Mouse (Mus musculus): ENCODE measurements around the gene Slc46a3.
A peak's percentile ranks its signal among the peaks of the same experiment; 100 is the strongest.

Slc46a3 gene

GRCm38 (mm10) chr5:147894455-147895076, at the start of gene Slc46a3:
Gene Slc46a3, minus strand, starts transcription at chr5:147894815.
- peak; percentile 94 to 95 for DNase-seq

GRCm38 (mm10) chr5:147939226-147939625, 44.6 kb upstream of the Slc46a3 start:
- DNase-seq: no peak

- DNase-seq: no peak
These were observed 40.5 kb upstream of the Slc46a3 start for GRCm38 (mm10) chr5:147935096-147935495.

- DNase-seq: peak; percentile 7 to 11
These were observed 34.3 kb upstream of the Slc46a3 start for GRCm38 (mm10) chr5:147928668-147929497.

GRCm38 (mm10) chr5:147925935-147926604, 31.5 kb upstream of the Slc46a3 start:
- peak; percentile 44 to 53 for DNase-seq

GRCm38 (mm10) chr5:147924621-147925020, 30.0 kb upstream of the Slc46a3 start:
- no peak for DNase-seq

- no peak for DNase-seq
These were observed 23.6 kb upstream of the Slc46a3 start for GRCm38 (mm10) chr5:147918044-147918846.

- DNase-seq: no peak
These were observed 21.6 kb upstream of the Slc46a3 start for GRCm38 (mm10) chr5:147916171-147916570.

GRCm38 (mm10) chr5:147915038-147915566, 20.5 kb upstream of the Slc46a3 start:
- no peak for DNase-seq

- no peak for DNase-seq
These were observed 18.7 kb upstream of the Slc46a3 start for GRCm38 (mm10) chr5:147913241-147913842.

- DNase-seq: no peak
These were observed 17.1 kb upstream of the Slc46a3 start for GRCm38 (mm10) chr5:147911744-147912143.

- DNase-seq: no peak
These were observed 16.3 kb upstream of the Slc46a3 start for GRCm38 (mm10) chr5:147910807-147911509.

- DNase-seq: no peak
These were observed 13.2 kb upstream of the Slc46a3 start for GRCm38 (mm10) chr5:147907851-147908250.

- no peak for DNase-seq
These were observed 12.5 kb upstream of the Slc46a3 start for GRCm38 (mm10) chr5:147907144-147907543.

- DNase-seq: no peak
These were observed 8.6 kb upstream of the Slc46a3 start for GRCm38 (mm10) chr5:147903166-147903565.

GRCm38 (mm10) chr5:147902008-147902757, 7.6 kb upstream of the Slc46a3 start:
- no peak for DNase-seq

GRCm38 (mm10) chr5:147898968-147899549, 4.4 kb upstream of the Slc46a3 start:
- DNase-seq: peak; percentile 54 to 65

- no peak for DNase-seq
These were observed 3.6 kb upstream of the Slc46a3 start for GRCm38 (mm10) chr5:147898254-147898653.

- peak in 1 of 2 experiments; percentile 5 for DNase-seq
These were observed 1.9 kb upstream of the Slc46a3 start for GRCm38 (mm10) chr5:147896501-147896900.

All from B cell, adult 2 months (primary cell).